Mouse (Mus musculus) lung, embryonic 15.5 days (tissue): Measurements from ENCODE around the gene Fbxl5. TPM values are rescaled to one million over a fixed set of nuclear protein-coding genes. Genes with fewer than 3 reads are reported as not detected.
A peak's percentile ranks its signal among the peaks of the same experiment; 100 is the strongest.

Experiments used
- ATAC-seq: fragments of 200-750 bp; cut with Nextera tagmentation; 2 replicates; pipeline ENCODE4 v1.8.0; 2017; ENCODE audit warnings: moderate number of reproducible peaks, borderline replicate concordance; ENCODE audit not compliant: low FRiP score, low TSS enrichment; ENCODE audit errors: extremely low read depth
- H3K27ac ChIP-seq: fragments of 300-500 bp; sonication (generic); 2 replicates; pipeline ENCODE4 v1.5.1; 2015; ENCODE audit warnings: moderate library complexity, mild to moderate bottlenecking, inconsistent platforms
- H3K27me3 ChIP-seq: fragments of 300-500 bp; sonication (generic); 2 replicates; pipeline ENCODE4 v1.6.1; 2015; ENCODE audit warnings: inconsistent platforms
- H3K36me3 ChIP-seq: fragments of 300-500 bp; sonication (generic); 2 replicates; pipeline ENCODE4 v1.6.1; 2015; ENCODE audit warnings: inconsistent platforms
- H3K4me1 ChIP-seq: fragments of 300-500 bp; sonication (generic); 2 replicates; pipeline ENCODE4 v1.6.1; 2015; ENCODE audit warnings: inconsistent platforms
- H3K4me2 ChIP-seq: fragments of 300-500 bp; sonication (generic); 2 replicates; pipeline ENCODE4 v1.6.1; 2015; ENCODE audit warnings: inconsistent platforms, mild to moderate bottlenecking, moderate library complexity
- H3K4me3 ChIP-seq: fragments of 300-500 bp; sonication (generic); 2 replicates; pipeline ENCODE4 v1.5.1; 2015; ENCODE audit warnings: mild to moderate bottlenecking, inconsistent platforms
- H3K9ac ChIP-seq: fragments of 300-500 bp; sonication (generic); 2 replicates; pipeline ENCODE4 v1.6.1; 2015; ENCODE audit warnings: inconsistent platforms
- H3K9me3 ChIP-seq: fragments of 300-500 bp; sonication (generic); 2 replicates; pipeline ENCODE4 v1.6.1; 2016; ENCODE audit warnings: inconsistent platforms
- WGBS: fragments of 180-500 bp; shearing (Covaris S2); methylation state at CpG from one replicate; pipeline ENCODE4 v1.1.7; 2015; 5-methylcytosine and 5-hydroxymethylcytosine counted together
- polyA plus RNA-seq: library from polyadenylated mRNA; unstranded; fragments of >200 nt; fragmentation: Nextera tagmentation; extraction: Ambion mirVana; gene quantifications from 2 replicates; pipeline ENCODE4 v1.2.1, GENCODE M21; 2015

Gene Fbxl5
- polyA plus RNA-seq, 1 experiment from 2014 or later = 70.4 TPM

- H3K4me1 ChIP-seq = peaks cover 4% of the 10 kb centered on the region; the same call in 1 of the 2 replicates
- WGBS = 62% methylated on average over 2 of the region's 2 CpGs
- no peaks in the 10 kb centered on the region for H3K9me3 ChIP-seq
- no peak overlapping the region for H3K27ac ChIP-seq
- H3K4me2 ChIP-seq = no peak overlapping the region
- ATAC-seq = no peak
- no peak overlapping the region for H3K9ac ChIP-seq
- H3K27me3 ChIP-seq = no peaks in the 10 kb centered on the region
- H3K36me3 ChIP-seq = no peaks in the 10 kb centered on the region
- no peak overlapping the region for H3K4me3 ChIP-seq
Observed at GRCm38 (mm10) chr5:43805401-43805800, 16.0 kb downstream of the Fbxl5 start.

DNA sequence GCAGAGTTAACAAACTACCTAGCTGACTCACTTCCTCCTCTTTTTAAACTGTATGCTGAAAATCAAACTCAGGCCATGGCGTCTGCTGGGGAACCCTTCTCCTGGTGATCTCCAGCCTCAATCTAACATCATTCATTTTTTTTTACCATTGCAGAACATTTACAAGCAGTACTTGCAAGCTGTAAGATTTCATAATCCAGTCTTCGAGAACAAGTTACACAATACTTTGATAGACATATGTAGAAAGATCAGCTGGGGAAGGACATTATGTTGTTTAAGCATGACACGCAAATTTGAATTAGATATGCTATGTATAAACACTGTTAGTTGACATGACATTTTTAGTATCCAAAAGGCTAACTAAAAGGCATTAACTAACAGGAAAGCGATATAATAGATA lies 19.6 kb downstream of the Fbxl5 start:
- no peaks in the 10 kb centered on the region for H3K27me3 ChIP-seq
- H3K9me3 ChIP-seq = no peaks in the 10 kb centered on the region
- peaks cover 4% of the 10 kb centered on the region; the same call in 1 of the 2 replicates for H3K4me1 ChIP-seq
- no peak overlapping the region for H3K4me2 ChIP-seq
- peak; percentile 31; the same call in 1 of the 2 replicates for ATAC-seq
- WGBS = 63% methylated on average over 4 of the region's 4 CpGs
- no peak overlapping the region for H3K9ac ChIP-seq
- H3K27ac ChIP-seq = no peak overlapping the region
- no peak overlapping the region for H3K4me3 ChIP-seq
- no peaks in the 10 kb centered on the region for H3K36me3 ChIP-seq

GRCm38 (mm10) chr5:43801253-43801652 lies 20.2 kb downstream of the Fbxl5 start:
- Histone ChIP-seq H3K9me3 (no peaks in the 10 kb centered on the region), H3K27ac (no peak overlapping the region), H3K4me2 (no peak overlapping the region), H3K9ac (no peak overlapping the region), H3K27me3 (no peaks in the 10 kb centered on the region), H3K4me1 (peaks cover 4% of the 10 kb centered on the region; the same call in 1 of the 2 replicates), H3K36me3 (no peaks in the 10 kb centered on the region), H3K4me3 (no peak overlapping the region)
- no peak for ATAC-seq

GRCm38 (mm10) chr5:43800700-43801099 lies 20.7 kb downstream of the Fbxl5 start:
- H3K27ac ChIP-seq = no peak overlapping the region
- H3K4me2 ChIP-seq = no peak overlapping the region
- H3K9ac ChIP-seq = no peak overlapping the region
- H3K9me3 ChIP-seq = no peaks in the 10 kb centered on the region
- peaks cover 4% of the 10 kb centered on the region; the same call in 1 of the 2 replicates for H3K4me1 ChIP-seq
- H3K27me3 ChIP-seq = no peaks in the 10 kb centered on the region
- WGBS = 42% methylated on average over 1 of the region's 1 CpGs
- ATAC-seq = no peak
- no peaks in the 10 kb centered on the region for H3K36me3 ChIP-seq
- no peak overlapping the region for H3K4me3 ChIP-seq

GRCm38 (mm10) chr5:43799530-43799929 lies 21.9 kb downstream of the Fbxl5 start:
- H3K27me3 ChIP-seq = no peaks in the 10 kb centered on the region
- peaks cover 4% of the 10 kb centered on the region; the same call in 1 of the 2 replicates for H3K4me1 ChIP-seq
- WGBS = 70% methylated on average over 5 of the region's 5 CpGs
- H3K9ac ChIP-seq = no peak overlapping the region
- no peak overlapping the region for H3K4me2 ChIP-seq
- no peaks in the 10 kb centered on the region for H3K36me3 ChIP-seq
- H3K9me3 ChIP-seq = no peaks in the 10 kb centered on the region
- H3K4me3 ChIP-seq = no peak overlapping the region
- H3K27ac ChIP-seq = no peak overlapping the region
- ATAC-seq = no peak

- 81% methylated on average over 4 of the region's 5 CpGs for WGBS
- Histone ChIP-seq H3K9ac (no peak overlapping the region), H3K4me2 (no peak overlapping the region), H3K9me3 (no peaks in the 10 kb centered on the region), H3K4me1 (no peaks in the 10 kb centered on the region; the same call in 1 of the 2 replicates), H3K36me3 (no peaks in the 10 kb centered on the region), H3K27ac (no peak overlapping the region), H3K27me3 (no peaks in the 10 kb centered on the region), H3K4me3 (no peak overlapping the region)
- no peak for ATAC-seq
Observed at GRCm38 (mm10) chr5:43792354-43792753, 29.1 kb downstream of the Fbxl5 start.

GRCm38 (mm10) chr5:43787976-43788752 lies 33.3 kb downstream of the Fbxl5 start:
- whole genome bisulfite sequencing = 48% methylated on average over 9 of the region's 9 CpGs
- Histone ChIP-seq H3K9me3 (no peaks in the 10 kb centered on the region), H3K4me3 (no peak overlapping the region), H3K4me2 (no peak overlapping the region), H3K9ac (no peak overlapping the region), H3K27me3 (no peaks in the 10 kb centered on the region), H3K27ac (no peak overlapping the region), H3K36me3 (no peaks in the 10 kb centered on the region), H3K4me1 (no peaks in the 10 kb centered on the region; the same call in 1 of the 2 replicates)
- no peak; the same call in none of the 2 replicates for ATAC-seq

- H3K9ac ChIP-seq = no peak overlapping the region
- no peak for ATAC-seq
- 90% methylated on average over 4 of the region's 4 CpGs for WGBS
- no peak overlapping the region for H3K4me3 ChIP-seq
- no peaks in the 10 kb centered on the region for H3K9me3 ChIP-seq
- H3K4me2 ChIP-seq = no peak overlapping the region
- no peaks in the 10 kb centered on the region for H3K27me3 ChIP-seq
- H3K4me1 ChIP-seq = peaks cover 8% of the 10 kb centered on the region
- H3K27ac ChIP-seq = no peak overlapping the region
- H3K36me3 ChIP-seq = no peaks in the 10 kb centered on the region
Observed at GRCm38 (mm10) chr5:43786607-43787006, 34.8 kb downstream of the Fbxl5 start.

- no peak overlapping the region for H3K4me2 ChIP-seq
- no peak overlapping the region for H3K27ac ChIP-seq
- H3K4me3 ChIP-seq = no peak overlapping the region
- H3K9ac ChIP-seq = no peak overlapping the region
- WGBS = 76% methylated on average over 2 of the region's 2 CpGs
- no peaks in the 10 kb centered on the region for H3K36me3 ChIP-seq
- H3K4me1 ChIP-seq = peaks cover 18% of the 10 kb centered on the region
- no peaks in the 10 kb centered on the region for H3K9me3 ChIP-seq
- no peak for ATAC-seq
- H3K27me3 ChIP-seq = no peaks in the 10 kb centered on the region
Observed at GRCm38 (mm10) chr5:43783996-43784395, 37.4 kb downstream of the Fbxl5 start.

- Histone ChIP-seq H3K9me3 (no peaks in the 10 kb centered on the region), H3K4me2 (peak overlapping the region; percentile 87), H3K27me3 (no peaks in the 10 kb centered on the region), H3K9ac (peak overlapping the region; percentile 92), H3K36me3 (no peaks in the 10 kb centered on the region), H3K4me3 (peak overlapping the region; percentile 86), H3K27ac (peak overlapping the region; percentile 91), H3K4me1 (peaks cover 26% of the 10 kb centered on the region)
- peak; percentile 91 for ATAC-seq
- 4% methylated on average over 65 of the region's 82 CpGs for WGBS
Observed at GRCm38 (mm10) chr5:43781977-43782930, 39.2 kb downstream of the Fbxl5 start.

GRCm38 (mm10) chr5:43781423-43781976 lies 39.9 kb downstream of the Fbxl5 start:
- H3K27me3 ChIP-seq = no peaks in the 10 kb centered on the region
- no peaks in the 10 kb centered on the region for H3K9me3 ChIP-seq
- H3K9ac ChIP-seq = peak overlapping the region; percentile 92
- peak overlapping the region; percentile 91 for H3K27ac ChIP-seq
- peak overlapping the region; percentile 87 for H3K4me2 ChIP-seq
- H3K36me3 ChIP-seq = no peaks in the 10 kb centered on the region
- peak overlapping the region; percentile 86 for H3K4me3 ChIP-seq
- peak; percentile 56 for ATAC-seq
- H3K4me1 ChIP-seq = peaks cover 33% of the 10 kb centered on the region
- WGBS = under 1% methylated on average over 29 of the region's 61 CpGs
